Mouse (Mus musculus) bone marrow macrophage, adult 2 months (primary cell): ENCODE data around the gene Gm12216.

Experiments
- CTCF ChIP-seq: IDR thresholded peaks from 2 replicates; pipeline ENCODE4 v1.5.1; 2012; ENCODE audit warnings: low read depth, mild to moderate bottlenecking, low read length, moderate library complexity
- POLR2A ChIP-seq: IDR thresholded peaks from 2 replicates; pipeline ENCODE4 v1.6.1; 2012; ENCODE audit warnings: mild to moderate bottlenecking, low read depth, low read length, borderline replicate concordance

DNA sequence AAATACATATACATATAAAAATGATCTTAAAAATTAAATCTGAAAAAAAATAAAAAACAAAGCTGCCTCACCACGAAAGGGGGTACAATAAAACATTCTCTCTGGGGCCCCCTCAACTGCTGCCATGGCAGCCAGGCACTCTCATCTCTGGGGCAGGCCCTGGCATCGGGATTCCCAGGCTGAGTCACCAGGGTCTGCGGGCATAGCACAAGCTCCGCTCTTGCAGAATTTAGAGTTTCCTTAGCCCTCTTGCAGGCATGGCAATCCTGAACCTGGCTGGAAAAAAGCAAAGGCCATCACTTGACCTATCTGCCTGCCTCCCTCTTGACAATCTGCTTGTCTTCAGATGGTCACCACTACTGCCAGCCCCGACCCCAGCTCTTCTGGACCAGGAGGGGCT is 97.8 kb downstream of the Gm12216 start:
- TF ChIP-seq CTCF (no peak), POLR2A (no peak)
